Mouse (Mus musculus) hindbrain, postnatal 0 days (tissue): ENCODE measurements around the gene Nfkbil1. TPM values are rescaled to one million over a fixed set of nuclear protein-coding genes. Genes with fewer than 3 reads are reported as not detected.

Experiments used
- ATAC-seq: fragments of 200-750 bp; cut with Nextera tagmentation; 2 replicates; pipeline ENCODE4 v1.8.0; 2017; ENCODE audit warnings: mild to moderate bottlenecking, moderate TSS enrichment, moderate library complexity
- DNase-seq: peaks from one replicate; pipeline ENCODE4 v3.0.0-alpha.2; 2015; ENCODE audit warnings: low spot score
- H3K27ac ChIP-seq: fragments of 300-500 bp; sonication (generic); 2 replicates; pipeline ENCODE4 v1.5.1; 2014; ENCODE audit warnings: mild to moderate bottlenecking
- H3K27me3 ChIP-seq: fragments of 300-500 bp; sonication (generic); 2 replicates; pipeline ENCODE4 v1.6.1; 2014; ENCODE audit warnings: low read length, mixed read lengths; ENCODE audit not compliant: insufficient read depth
- H3K36me3 ChIP-seq: fragments of 300-500 bp; sonication (generic); 2 replicates; pipeline ENCODE4 v1.6.1; 2014; ENCODE audit warnings: low read length, mixed read lengths; ENCODE audit not compliant: insufficient read depth
- H3K4me1 ChIP-seq: fragments of 300-500 bp; sonication (generic); 2 replicates; pipeline ENCODE4 v1.6.1; 2014; ENCODE audit warnings: antibody characterized with exemption, low read length, mixed read lengths; ENCODE audit not compliant: insufficient read depth
- H3K4me2 ChIP-seq: fragments of 300-500 bp; sonication (generic); 2 replicates; pipeline ENCODE4 v1.6.1; 2014; ENCODE audit warnings: low read depth, mild to moderate bottlenecking, low read length, moderate library complexity, mixed read lengths
- H3K4me3 ChIP-seq: fragments of 300-500 bp; sonication (generic); 2 replicates; pipeline ENCODE4 v1.5.1; 2014; ENCODE audit warnings: low read length
- H3K9ac ChIP-seq: fragments of 300-500 bp; sonication (generic); replicated peaks from 2 replicates; pipeline ENCODE4 v1.6.1; 2014; ENCODE audit warnings: mild to moderate bottlenecking, low read length, moderate library complexity, mixed read lengths
- H3K9me3 ChIP-seq: fragments of 300-500 bp; sonication (generic); 2 replicates; pipeline ENCODE4 v1.6.1; 2016; ENCODE audit warnings: low read length, mixed read lengths
- CTCF ChIP-seq: IDR thresholded peaks from 2 replicates; pipeline ENCODE4 v1.5.1; 2016; ENCODE audit warnings: antibody characterized with exemption, control low read depth, low read depth
- WGBS: fragments of 180-500 bp; shearing (Covaris S2); extraction: QIAGEN DNeasy Blood & Tissue Kit; methylation state at CpG from one replicate; pipeline ENCODE4 v1.1.7; 2014; 5-methylcytosine and 5-hydroxymethylcytosine counted together
- polyA plus RNA-seq: library from polyadenylated mRNA; unstranded; fragments of >200 nt; fragmentation: Nextera tagmentation; extraction: Ambion mirVana; gene quantifications from 2 replicates; pipeline ENCODE4 v1.2.1, GENCODE M21; 2015
- total RNA-seq: library from RNA; depleted of rRNA; stranded (reverse); fragments of >200 nt; gene quantifications from 2 replicates; pipeline ENCODE4 v1.2.3, GENCODE M21; 2014

Nfkbil1 gene
- total and polyA plus RNA-seq, 2 experiments from 2014 or later, result 12.9 to 15.5 TPM

GRCm38 (mm10) chr17:35243086-35243485, 7.5 kb upstream of the Nfkbil1 start:
- peak; percentile 41 for TF ChIP-seq CTCF
- H3K4me3 ChIP-seq, result peak overlapping the region; percentile 97
- under 1% methylated on average over 16 of the region's 16 CpGs for WGBS
- ATAC-seq (0 out of 2 replicates have a peak, but pooled peaks have one; percentile 1), DNase-seq (peak; percentile 83)
- peaks cover 45% of the 10 kb centered on the region for H3K36me3 ChIP-seq
- peak overlapping the region; percentile 72 for H3K4me2 ChIP-seq
- peak overlapping the region; percentile 100 for H3K9ac ChIP-seq
- H3K9me3 ChIP-seq, result no peaks in the 10 kb centered on the region
- peak overlapping the region; percentile 100 for H3K27ac ChIP-seq
- H3K4me1 ChIP-seq, result peaks cover 17% of the 10 kb centered on the region
- no peaks in the 10 kb centered on the region for H3K27me3 ChIP-seq

DNA sequence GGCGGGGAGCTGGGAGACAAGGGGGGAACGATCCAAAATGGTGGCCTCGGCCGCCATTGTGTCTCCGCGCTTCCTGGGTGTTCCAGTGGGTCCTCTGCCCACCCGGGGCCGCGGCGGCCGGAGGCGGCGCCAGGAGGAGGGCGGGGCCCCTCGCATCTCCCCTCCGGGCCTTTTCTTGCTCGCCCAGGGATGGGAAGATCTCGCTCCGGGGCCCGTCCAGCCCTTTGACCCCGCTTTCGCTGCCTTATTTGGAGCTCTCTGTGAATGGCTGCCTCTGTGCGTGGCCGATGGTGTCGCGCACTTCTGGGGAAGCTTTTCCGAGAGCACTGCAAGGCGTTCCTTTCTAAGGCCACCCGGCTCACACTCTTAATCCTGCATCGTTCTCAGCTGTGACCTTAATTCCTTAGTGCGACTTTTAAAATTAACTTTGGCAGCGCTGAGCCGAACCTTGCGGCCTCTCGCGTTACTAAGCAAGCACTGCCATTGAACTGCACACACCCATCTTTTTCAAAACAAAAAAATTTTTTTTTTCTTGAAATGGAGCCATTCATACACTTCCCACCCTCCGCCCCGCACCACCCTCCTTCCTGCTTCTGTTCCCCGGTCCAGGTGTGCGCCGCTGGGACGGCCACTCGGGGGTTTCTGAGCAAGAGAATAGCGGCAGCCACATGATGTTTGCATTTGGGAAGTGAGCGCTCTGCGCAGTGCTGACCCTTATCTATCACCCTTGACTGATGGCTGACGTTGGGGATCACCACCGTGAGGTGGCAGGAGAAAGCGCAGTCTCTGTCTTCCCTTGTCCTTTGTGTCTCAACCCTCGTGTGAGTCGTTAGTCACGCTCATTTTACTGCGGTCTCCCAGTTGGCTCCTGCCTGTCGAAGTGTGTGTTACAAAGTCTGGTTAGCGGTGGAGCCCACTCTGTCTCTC, 6.7 kb upstream of the Nfkbil1 start:
- H3K9ac ChIP-seq, result peak overlapping the region; percentile 100
- WGBS, result under 1% methylated on average over 53 of the region's 55 CpGs
- DNase-seq, result peak; percentile 86
- peak; percentile 61 for ATAC-seq
- H3K4me3 ChIP-seq, result peak overlapping the region; percentile 97
- no peaks in the 10 kb centered on the region for H3K27me3 ChIP-seq
- H3K4me1 ChIP-seq, result peaks cover 17% of the 10 kb centered on the region
- TF ChIP-seq CTCF, result peak; percentile 46
- peak overlapping the region; percentile 72 for H3K4me2 ChIP-seq
- H3K36me3 ChIP-seq, result peaks cover 37% of the 10 kb centered on the region
- H3K27ac ChIP-seq, result peak overlapping the region; percentile 100
- H3K9me3 ChIP-seq, result no peaks in the 10 kb centered on the region

DNA sequence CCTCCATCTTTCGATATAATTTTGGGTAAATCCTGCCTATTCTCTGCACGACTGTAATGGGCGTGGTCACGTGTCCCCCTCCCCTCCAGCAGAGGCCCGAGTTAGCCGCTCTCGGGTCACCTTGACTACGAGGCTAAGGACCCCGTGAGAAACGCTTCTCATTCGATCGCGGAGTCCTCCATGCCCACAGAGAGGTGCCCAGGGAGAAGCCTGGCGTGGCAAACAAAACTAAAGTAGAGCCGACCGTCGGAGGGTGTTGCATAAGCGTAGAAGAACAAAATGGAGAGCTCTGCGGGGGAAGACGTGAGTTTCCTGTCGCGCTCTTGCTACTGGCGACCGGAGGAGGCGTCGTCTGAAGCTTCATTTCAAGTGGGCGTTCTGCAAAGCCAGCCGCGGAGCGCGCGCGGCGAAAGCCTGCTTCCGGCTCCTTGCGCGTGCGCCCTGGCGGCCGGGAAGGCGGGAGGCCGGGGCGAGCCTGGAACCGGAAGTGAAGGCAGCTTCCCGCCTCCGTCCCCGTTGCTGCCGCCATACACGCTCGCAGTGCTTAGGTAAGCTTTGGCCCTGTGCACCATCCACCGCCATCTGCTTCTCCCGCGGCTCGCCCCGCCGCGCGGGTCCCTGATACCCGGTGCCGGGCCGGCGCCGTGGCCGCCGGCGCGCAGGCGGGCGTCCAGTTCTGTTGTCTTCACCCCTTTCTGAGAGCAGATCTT, 5.9 kb upstream of the Nfkbil1 start, which contains the start of gene Ddx39b:
TSS of gene Ddx39b (plus strand) at position 442 of the 710 bp plus-strand sequence.
- H3K36me3 ChIP-seq, result peaks cover 28% of the 10 kb centered on the region
- no peaks in the 10 kb centered on the region for H3K9me3 ChIP-seq
- DNase-seq (peak; percentile 98), ATAC-seq (peak; percentile 91)
- no peaks in the 10 kb centered on the region for H3K27me3 ChIP-seq
- peaks cover 17% of the 10 kb centered on the region for H3K4me1 ChIP-seq
- peak; percentile 20; the same call in 1 of the 2 replicates for TF ChIP-seq CTCF
- H3K4me3 ChIP-seq, result peak within 1 kb of the TSS; percentile 97
- WGBS, result 2% methylated on average over 65 of the region's 69 CpGs
- peak within 1 kb of the TSS; percentile 100 for H3K27ac ChIP-seq
- H3K4me2 ChIP-seq, result peak within 1 kb of the TSS; percentile 72
- H3K9ac ChIP-seq, result peak within 1 kb of the TSS; percentile 100

GRCm38 (mm10) chr17:35240384-35241304, 5.1 kb upstream of the Nfkbil1 start:
- no peak for TF ChIP-seq CTCF
- ATAC-seq, result peak; percentile 0

GRCm38 (mm10) chr17:35239700-35240099, 4.1 kb upstream of the Nfkbil1 start:
- no peak for ATAC-seq
- no peak for TF ChIP-seq CTCF
- Histone ChIP-seq H3K4me1 (peaks cover 17% of the 10 kb centered on the region), H3K9ac (no peak overlapping the region), H3K9me3 (no peaks in the 10 kb centered on the region), H3K4me2 (no peak overlapping the region), H3K4me3 (no peak overlapping the region), H3K36me3 (peaks cover 11% of the 10 kb centered on the region), H3K27ac (no peak overlapping the region), H3K27me3 (no peaks in the 10 kb centered on the region)
- WGBS, result 83% methylated on average over 5 of the region's 5 CpGs
- DNase-seq, result no peak

More at GRCm38 (mm10) chr17:35240384-35241304, 5.1 kb upstream of the Nfkbil1 start:
- Histone ChIP-seq H3K27ac (peak overlapping the region; percentile 100), H3K4me3 (peak overlapping the region; percentile 97), H3K9me3 (no peaks in the 10 kb centered on the region), H3K4me2 (peak overlapping the region; percentile 72), H3K9ac (peak overlapping the region; percentile 100), H3K27me3 (no peaks in the 10 kb centered on the region), H3K36me3 (peaks cover 21% of the 10 kb centered on the region), H3K4me1 (peaks cover 17% of the 10 kb centered on the region)
- 30% methylated on average over 12 of the region's 12 CpGs for WGBS
- DNase-seq, result no peak

DNA sequence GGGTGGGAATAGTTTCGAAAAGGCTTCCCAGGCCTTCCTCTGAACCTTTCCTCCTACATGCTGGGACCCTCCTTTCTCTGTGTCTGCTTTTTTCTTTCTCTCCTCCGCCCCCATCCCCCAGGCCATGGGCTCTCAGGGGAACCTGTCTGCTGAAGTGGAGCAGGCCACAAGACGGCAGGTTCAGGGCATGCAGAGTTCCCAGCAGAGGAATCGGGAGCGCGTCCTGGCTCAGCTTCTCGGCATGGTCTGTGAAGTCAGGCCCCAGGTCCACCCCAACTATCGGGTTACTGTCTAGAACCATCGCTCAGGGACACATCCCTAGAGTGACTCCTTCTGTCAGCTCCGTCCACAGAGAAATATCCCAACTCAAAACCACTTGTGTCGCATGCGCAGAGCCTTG, 1.9 kb upstream of the Nfkbil1 start:
- no peak for DNase-seq
- WGBS, result 86% methylated on average over 12 of the region's 12 CpGs
- Histone ChIP-seq H3K27ac (0 out of 2 replicates have a peak overlapping the region, but pooled peaks have one; percentile 98), H3K4me3 (peak overlapping the region; percentile 54), H3K27me3 (no peaks in the 10 kb centered on the region), H3K4me2 (peak overlapping the region; percentile 87), H3K4me1 (peaks cover 5% of the 10 kb centered on the region; the same call in 1 of the 2 replicates), H3K36me3 (0 out of 2 replicates have a peak, but pooled peaks cover 7% of the 10 kb centered on the region), H3K9ac (peak overlapping the region; percentile 77; the same call in 1 of the 2 replicates), H3K9me3 (no peaks in the 10 kb centered on the region)
- no peak for ATAC-seq
- no peak for TF ChIP-seq CTCF
